Mouse (Mus musculus): ENCODE data around the gene Ccp110. TPM values are rescaled to one million over a fixed set of nuclear protein-coding genes. Genes with fewer than 3 reads are reported as not detected.

Gene Ccp110
- total RNA-seq (2022): 10 to 100 TPM; 52.1 to 59.6 (median 56.5) TPM

GRCm38 (mm10) chr7:118712228-118713173 lies at the start of gene Ccp110:
Gene Ccp110, plus strand, starts transcription at chr7:118712552.
- DNase-seq (ENCODE audit: low spot score in 2 of 2): peak; percentile 83 to 95

GRCm38 (mm10) chr7:118667773-118668172 lies 44.6 kb upstream of the Ccp110 start:
- no peak for DNase-seq (ENCODE audit: low spot score in 2 of 2)

- no peak for DNase-seq (ENCODE audit: low spot score in 2 of 2)
Observed at GRCm38 (mm10) chr7:118670142-118670541, 42.2 kb upstream of the Ccp110 start.

GRCm38 (mm10) chr7:118676826-118677225 lies 35.5 kb upstream of the Ccp110 start:
- no peak for DNase-seq (ENCODE audit: low spot score in 2 of 2)

GRCm38 (mm10) chr7:118688199-118688598 lies 24.2 kb upstream of the Ccp110 start:
- peak; percentile 53 to 73 for DNase-seq (ENCODE audit: low spot score in 2 of 2)

- DNase-seq (ENCODE audit: low spot score in 2 of 2): no peak
Observed at GRCm38 (mm10) chr7:118689088-118689487, 23.3 kb upstream of the Ccp110 start.

GRCm38 (mm10) chr7:118691287-118691686 lies 21.1 kb upstream of the Ccp110 start:
- DNase-seq (ENCODE audit: low spot score in 2 of 2): no peak

- no peak for DNase-seq (ENCODE audit: low spot score in 2 of 2)
Observed at GRCm38 (mm10) chr7:118696146-118696545, 16.2 kb upstream of the Ccp110 start.

GRCm38 (mm10) chr7:118697168-118697567 lies 15.2 kb upstream of the Ccp110 start:
- DNase-seq (ENCODE audit: low spot score in 2 of 2): no peak

- no peak for DNase-seq (ENCODE audit: low spot score in 2 of 2)
Observed at GRCm38 (mm10) chr7:118698882-118699281, 13.5 kb upstream of the Ccp110 start.

GRCm38 (mm10) chr7:118703144-118703561 lies 9.2 kb upstream of the Ccp110 start:
- no peak for DNase-seq (ENCODE audit: low spot score in 2 of 2)

GRCm38 (mm10) chr7:118704001-118704850 lies 8.1 kb upstream of the Ccp110 start:
- DNase-seq (ENCODE audit: low spot score in 2 of 2): no peak

GRCm38 (mm10) chr7:118705101-118705961 lies 7.0 kb upstream of the Ccp110 start, which contains the start of gene Gde1:
Gene Gde1, minus strand, starts transcription at chr7:118705778.
- peak; percentile 84 to 90 for DNase-seq (ENCODE audit: low spot score in 2 of 2)

GRCm38 (mm10) chr7:118706051-118706450 lies 6.3 kb upstream of the Ccp110 start:
- no peak for DNase-seq (ENCODE audit: low spot score in 2 of 2)

- no peak for DNase-seq (ENCODE audit: low spot score in 2 of 2)
Observed at GRCm38 (mm10) chr7:118706488-118706887, 5.9 kb upstream of the Ccp110 start.

GRCm38 (mm10) chr7:118707216-118707615 lies 5.1 kb upstream of the Ccp110 start:
- DNase-seq (ENCODE audit: low spot score in 2 of 2): no peak

- DNase-seq (ENCODE audit: low spot score in 2 of 2): no peak
Observed at GRCm38 (mm10) chr7:118708002-118708401, 4.3 kb upstream of the Ccp110 start.

GRCm38 (mm10) chr7:118710776-118711175 lies 1.6 kb upstream of the Ccp110 start:
- no peak for DNase-seq (ENCODE audit: low spot score in 2 of 2)

- DNase-seq (ENCODE audit: low spot score in 2 of 2): no peak
Observed at GRCm38 (mm10) chr7:118714873-118715272, 2.5 kb downstream of the Ccp110 start.

GRCm38 (mm10) chr7:118718066-118718465 lies 5.7 kb downstream of the Ccp110 start:
- no peak for DNase-seq (ENCODE audit: low spot score in 2 of 2)

GRCm38 (mm10) chr7:118723927-118724326 lies 11.6 kb downstream of the Ccp110 start:
- no peak for DNase-seq (ENCODE audit: low spot score in 2 of 2)
